Mouse (Mus musculus) v-Abl transformed pro-B cells (cell line): ENCODE data around the gene Kynu.

Source experiments
- in situ Hi-C, 2 experiments: fragments of 400-800 bp; cut with MboI; formaldehyde crosslinking; loops; one replicate each; pipeline ENCODE4 v1.15.1; 2025; ENCODE audit not compliant: unreplicated experiment in 2 of 2

Gene Kynu

DNA sequence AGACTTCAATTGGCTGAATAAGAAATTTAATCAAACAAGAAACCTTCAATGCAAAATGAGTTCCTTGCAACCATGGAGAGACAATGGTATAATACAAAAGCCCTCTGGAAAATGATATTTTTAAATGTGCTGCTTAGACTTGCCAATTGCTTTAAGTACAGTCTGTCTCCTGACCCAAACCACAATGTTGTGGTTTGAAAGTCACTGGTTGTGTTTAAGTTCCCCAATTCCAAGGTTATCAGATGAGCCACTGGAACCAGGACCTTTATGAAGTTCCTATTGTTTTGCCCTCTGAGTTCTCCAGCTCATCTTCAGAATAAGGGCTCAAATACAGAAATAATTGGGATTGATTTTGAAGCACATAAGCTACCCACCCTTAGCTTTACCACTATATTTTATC lies 76.7 kb downstream of the Kynu start:
- in situ Hi-C loops: loop anchor here in 1 of 2 experiments (25.0 kb wide), 1 partner anchor 969 kb away; the partner anchor contains the start of gene Lrp1b

GRCm38 (mm10) chr2:43636498-43636897 lies 81.4 kb downstream of the Kynu start:
- in situ Hi-C loops: loop anchor here in 1 of 2 experiments (25.0 kb wide), 1 partner anchor 974 kb away; the partner anchor contains the start of gene Lrp1b

DNA sequence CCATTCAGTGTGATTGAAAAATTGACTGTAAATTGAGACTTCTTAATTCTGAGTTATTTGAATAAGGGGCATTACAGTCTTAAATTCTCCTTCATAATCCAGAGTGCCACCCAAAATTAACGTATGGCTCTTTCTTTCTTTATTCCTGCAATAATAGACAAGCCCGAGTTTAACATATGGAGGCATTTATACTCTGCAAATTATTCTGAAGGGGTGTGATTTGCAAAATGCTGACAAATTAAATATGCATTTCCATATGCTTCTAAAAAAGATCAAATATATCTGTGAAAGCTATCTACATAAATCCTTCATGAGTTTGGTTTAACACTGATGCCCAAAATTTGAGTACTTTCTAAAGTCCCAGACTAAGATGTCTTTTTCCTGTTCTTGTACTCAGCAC lies 91.8 kb downstream of the Kynu start:
- in situ Hi-C loops: loop anchor here in 1 of 2 experiments (25.0 kb wide), 1 partner anchor 985 kb away; the partner anchor contains the start of gene Lrp1b

GRCm38 (mm10) chr2:43669588-43669987 lies 114.5 kb downstream of the Kynu start:
- in situ Hi-C loops: no loop called here

DNA sequence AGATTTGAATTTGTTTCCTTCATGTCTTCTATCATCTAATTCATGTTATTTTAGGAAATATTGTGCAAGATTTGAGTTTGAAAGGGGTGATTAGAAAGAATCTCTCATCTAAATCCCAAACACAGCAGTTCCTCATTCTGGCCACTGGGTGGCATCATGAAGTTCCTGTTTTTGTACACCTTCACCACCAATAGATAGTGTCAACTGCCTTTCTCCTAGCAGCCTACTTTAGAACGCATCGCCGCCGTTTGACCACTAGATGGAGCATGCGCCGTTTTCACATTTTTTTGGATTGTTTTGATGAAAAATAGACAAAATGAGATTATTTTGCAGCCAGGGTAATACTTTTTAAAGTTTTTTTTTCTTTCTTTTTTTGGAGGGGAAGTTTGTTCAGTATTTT lies 118.5 kb downstream of the Kynu start:
- in situ Hi-C loops: no loop called here

DNA sequence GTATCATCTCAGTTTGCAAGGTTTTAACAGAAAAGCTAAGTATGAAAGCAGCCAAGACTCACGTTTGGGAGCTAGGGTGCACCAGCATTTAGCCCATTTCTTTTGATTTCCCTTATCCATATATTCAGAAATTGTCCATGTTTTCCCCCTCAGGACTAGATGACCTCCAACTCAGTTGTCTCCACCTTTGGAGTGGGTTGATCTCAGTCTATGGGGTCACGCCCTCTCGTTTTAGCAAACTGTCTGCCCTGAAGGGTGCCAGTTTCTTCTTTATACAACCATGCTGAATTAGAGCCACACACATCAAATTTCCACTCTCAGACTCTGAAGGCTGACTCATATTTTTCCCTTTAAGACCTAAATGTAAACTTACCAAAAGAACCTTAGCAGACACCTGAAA lies 119.0 kb downstream of the Kynu start:
- in situ Hi-C loops: no loop called here

- in situ Hi-C loops: no loop called here
Measured at GRCm38 (mm10) chr2:43675277-43675676, 120.1 kb downstream of the Kynu start.

- in situ Hi-C loops: no loop called here
Measured at GRCm38 (mm10) chr2:43690402-43690801, 135.3 kb downstream of the Kynu start.

- in situ Hi-C loops: no loop called here
Measured at GRCm38 (mm10) chr2:43691290-43691689, 136.2 kb downstream of the Kynu start.

DNA sequence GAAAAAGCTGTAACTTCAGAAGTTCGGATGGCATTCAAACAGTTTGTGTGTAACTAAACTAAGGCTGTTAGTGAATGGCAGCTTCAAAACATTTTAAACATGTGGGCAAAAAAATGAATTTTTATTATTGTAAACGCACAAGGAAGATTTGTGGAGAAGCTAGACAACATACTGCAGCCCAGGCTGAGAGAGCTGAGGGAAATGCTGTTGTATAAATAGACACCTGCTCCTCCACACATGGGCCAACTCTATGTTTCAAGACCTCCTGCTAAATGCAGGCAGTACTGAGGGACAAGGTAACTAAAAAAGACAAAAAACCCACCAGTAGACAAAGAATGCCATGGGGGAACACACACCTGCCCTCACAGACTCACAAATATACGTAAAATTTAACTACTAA lies 140.5 kb downstream of the Kynu start:
- in situ Hi-C loops: no loop called here

DNA sequence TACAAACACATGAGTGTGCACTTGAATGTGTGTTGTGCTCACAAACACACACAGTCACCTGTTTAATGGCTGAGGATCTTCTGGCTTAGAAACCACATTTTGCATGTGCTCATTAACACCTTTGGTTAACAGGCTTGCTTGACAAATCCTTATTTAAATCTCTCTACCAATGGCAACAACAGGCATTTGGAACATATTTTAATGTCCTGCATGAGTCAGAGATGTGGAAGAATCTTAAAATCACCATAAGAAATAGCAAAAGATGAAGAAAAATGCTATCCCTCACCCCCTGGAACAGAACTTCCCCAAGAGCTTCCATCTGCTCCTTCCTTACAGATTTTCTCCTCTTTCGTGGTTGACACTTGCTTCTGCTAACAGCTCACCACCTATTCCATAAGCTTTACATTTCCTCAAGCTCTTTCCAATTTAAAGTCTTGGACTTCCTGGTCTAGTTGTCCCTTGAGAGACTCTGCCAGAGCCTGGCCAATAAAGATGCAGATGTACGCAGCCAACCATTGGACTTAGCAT lies 157.5 kb downstream of the Kynu start:
- in situ Hi-C loops: no loop called here

DNA sequence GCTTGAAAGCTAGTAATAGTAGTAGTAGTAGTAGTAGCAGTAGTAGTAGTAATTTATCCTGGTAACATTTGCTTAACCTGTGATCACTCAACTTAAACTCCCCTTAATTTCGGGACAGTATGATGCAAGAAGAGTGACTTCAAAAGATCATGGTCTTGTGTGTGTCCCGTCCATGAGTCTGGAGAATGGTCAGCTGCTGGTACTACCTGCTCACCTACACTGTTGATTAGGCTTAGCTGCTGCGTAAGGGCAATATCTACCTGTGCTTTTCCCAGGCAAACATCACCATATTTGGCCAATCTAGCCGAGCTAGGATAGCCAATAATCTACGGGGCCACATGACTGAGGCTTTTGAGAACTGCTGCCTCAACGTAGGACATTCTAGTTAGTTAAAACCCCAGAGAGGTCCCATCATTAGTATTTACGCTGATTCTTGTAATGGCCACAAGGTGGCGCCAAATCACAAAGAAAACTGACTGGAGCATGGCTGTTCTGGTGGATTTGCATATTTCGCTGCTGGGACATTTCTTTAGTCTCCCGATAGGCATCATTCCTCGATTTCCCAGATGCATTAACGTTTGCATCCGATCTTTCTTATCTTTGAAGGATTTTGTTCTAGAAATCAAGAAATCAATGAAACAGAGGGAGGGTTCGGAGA lies 167.4 kb downstream of the Kynu start:
- in situ Hi-C loops: loop anchor here (5.0 kb wide), 2 partner anchors 180 to 185 kb away; no protein-coding TSS in a partner anchor

DNA sequence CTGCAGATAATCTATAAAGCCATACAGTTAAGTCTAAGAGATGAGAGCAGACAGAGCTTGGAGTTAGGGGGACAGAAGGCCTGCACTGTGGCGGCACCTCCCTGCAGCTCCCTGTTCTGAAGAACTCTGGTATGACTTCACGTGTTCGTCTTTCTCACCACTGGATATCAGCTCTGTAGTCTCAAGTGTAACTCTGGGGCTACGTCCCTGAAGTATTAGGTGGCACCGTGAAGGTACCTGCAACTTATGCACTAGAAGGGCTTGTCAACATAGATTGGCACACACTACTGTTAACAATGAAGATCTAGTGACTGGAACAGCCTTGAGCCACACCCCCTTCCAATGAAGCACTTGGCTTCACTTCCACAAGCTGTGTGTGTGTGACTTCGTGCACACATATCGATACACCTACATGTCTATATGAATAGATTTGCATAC lies 168.0 kb downstream of the Kynu start:
- in situ Hi-C loops: loop anchor here (5.0 kb wide), 2 partner anchors 179 to 184 kb away; no protein-coding TSS in a partner anchor

GRCm38 (mm10) chr2:43727181-43727580 lies 172.1 kb downstream of the Kynu start:
- in situ Hi-C loops: no loop called here

- in situ Hi-C loops: no loop called here
Measured at GRCm38 (mm10) chr2:43727693-43728092, 172.6 kb downstream of the Kynu start.

GRCm38 (mm10) chr2:43728831-43729230 lies 173.7 kb downstream of the Kynu start:
- in situ Hi-C loops: no loop called here
